Mouse (Mus musculus) forelimb bud, embryonic 11.5 days (tissue): ENCODE results near the gene Sf3a3.
"Not testable (repeated sequence)": the region's sequence is repeated elsewhere in the genome, so short reads cannot be mapped to it uniquely, and the experiment has no call there.

ENCODE experiments used
- DNase-seq: peaks from one replicate; pipeline ENCODE4 v3.0.0-alpha.2; 2012; ENCODE audit warnings: low read depth, low spot score

The Sf3a3 gene

GRCm38 (mm10) chr4:124699791-124700190, 14.8 kb upstream of the Sf3a3 start:
- no peak for DNase-seq

GRCm38 (mm10) chr4:124700248-124700971, 14.2 kb upstream of the Sf3a3 start, which contains the start of gene Fhl3:
Fhl3 (plus strand) TSS chr4:124700701.
- peak; percentile 86 for DNase-seq

- no peak for DNase-seq
These were observed 13.3 kb upstream of the Sf3a3 start for GRCm38 (mm10) chr4:124701052-124701845.

- no peak for DNase-seq
These were observed 12.7 kb upstream of the Sf3a3 start for GRCm38 (mm10) chr4:124701916-124702315.

GRCm38 (mm10) chr4:124703406-124703805, 11.2 kb upstream of the Sf3a3 start:
- DNase-seq, result no peak

GRCm38 (mm10) chr4:124703881-124704796, 10.4 kb upstream of the Sf3a3 start:
- peak; percentile 58 for DNase-seq

- peak; percentile 48 for DNase-seq
These were observed 9.6 kb upstream of the Sf3a3 start for GRCm38 (mm10) chr4:124704797-124705474.

- no peak for DNase-seq
These were observed 8.8 kb upstream of the Sf3a3 start for GRCm38 (mm10) chr4:124705661-124706269.

- not testable (repeated sequence) for DNase-seq
These were observed 7.0 kb upstream of the Sf3a3 start for GRCm38 (mm10) chr4:124707381-124708199.

- not testable (repeated sequence) for DNase-seq
These were observed 6.4 kb upstream of the Sf3a3 start for GRCm38 (mm10) chr4:124708200-124708517.

GRCm38 (mm10) chr4:124708518-124709477, 5.8 kb upstream of the Sf3a3 start:
- DNase-seq, result peak; percentile 94

GRCm38 (mm10) chr4:124709961-124710446, 4.6 kb upstream of the Sf3a3 start:
- DNase-seq, result peak; percentile 39

GRCm38 (mm10) chr4:124710776-124711291, 3.7 kb upstream of the Sf3a3 start:
- DNase-seq, result peak; percentile 69

- DNase-seq, result no peak
These were observed 2.0 kb upstream of the Sf3a3 start for GRCm38 (mm10) chr4:124712618-124713017.

GRCm38 (mm10) chr4:124713850-124714249, 726 bp upstream of the Sf3a3 start:
- DNase-seq, result not testable (repeated sequence)

- no peak for DNase-seq
These were observed 4.5 kb downstream of the Sf3a3 start for GRCm38 (mm10) chr4:124719101-124719500.

- no peak for DNase-seq
These were observed 11.5 kb downstream of the Sf3a3 start for GRCm38 (mm10) chr4:124726121-124726520.

GRCm38 (mm10) chr4:124736952-124737351, 22.4 kb downstream of the Sf3a3 start:
- no peak for DNase-seq
